Mouse (Mus musculus) naive thymus-derived CD4-positive, alpha-beta T cell, adult 5 months (primary cell): ENCODE measurements around the gene Ppfibp1. TPM values are rescaled to one million over a fixed set of nuclear protein-coding genes. Genes with fewer than 3 reads are reported as not detected.

ENCODE experiments used
- polyA plus RNA-seq: library from polyadenylated mRNA; unstranded; fragments of 100-300 nt; shearing (Covaris generic); gene quantifications from one replicate; pipeline ENCODE4 v1.2.1, GENCODE M21; 2017

Gene Ppfibp1
- 3.9 TPM for polyA plus RNA-seq

GRCm38 (mm10) chr6:146887958-146888659 is at the start of gene Ppfibp1:
Gene Ppfibp1, plus strand, starts transcription at chr6:146888487.

DNA sequence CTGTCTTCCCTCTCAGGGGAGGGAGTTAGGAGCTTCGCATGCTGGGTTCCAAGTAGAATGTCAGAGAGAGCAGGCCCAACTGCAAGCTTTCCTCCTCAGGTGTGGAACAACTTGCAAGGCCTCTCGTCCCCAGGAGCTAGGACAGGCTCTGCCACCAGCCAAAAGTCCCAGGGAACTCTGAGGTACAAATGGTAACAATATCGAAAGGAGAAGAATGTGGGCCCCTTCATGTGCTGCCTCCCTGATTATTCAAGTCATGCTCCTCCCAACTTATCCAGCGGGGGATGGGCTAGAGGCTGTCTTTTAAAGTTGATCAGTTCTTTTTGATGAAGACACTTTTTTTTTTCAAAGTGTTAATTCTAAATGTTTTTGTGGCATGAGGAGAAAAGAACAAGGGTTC is 38.2 kb upstream of the Ppfibp1 start, which contains the start of gene Smco2:
Gene Smco2, plus strand, starts transcription at position 55 of the 400 bp plus-strand sequence.

DNA sequence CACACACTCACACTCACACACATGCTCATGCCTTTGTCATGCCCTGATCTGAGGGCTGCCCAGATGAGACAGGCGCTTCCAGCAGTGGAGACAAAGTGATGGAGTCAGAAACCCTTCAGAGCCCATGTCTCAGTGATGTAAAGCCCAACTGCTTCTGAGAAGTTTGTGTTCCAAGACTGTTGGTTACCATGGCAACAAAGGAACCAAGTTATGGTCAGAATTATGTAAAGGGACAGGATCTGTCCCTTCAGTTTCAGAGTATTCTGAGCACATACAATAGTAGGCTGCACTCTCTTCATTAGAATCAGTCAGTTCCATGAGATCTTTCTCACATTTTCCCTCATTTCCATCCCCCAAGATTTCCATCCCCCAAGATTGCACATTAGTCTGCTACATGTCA is 66.0 kb downstream of the Ppfibp1 start, which contains the start of gene 1700034J05Rik:
Gene 1700034J05Rik, minus strand, starts transcription at position 165 of the 400 bp plus-strand sequence.

DNA sequence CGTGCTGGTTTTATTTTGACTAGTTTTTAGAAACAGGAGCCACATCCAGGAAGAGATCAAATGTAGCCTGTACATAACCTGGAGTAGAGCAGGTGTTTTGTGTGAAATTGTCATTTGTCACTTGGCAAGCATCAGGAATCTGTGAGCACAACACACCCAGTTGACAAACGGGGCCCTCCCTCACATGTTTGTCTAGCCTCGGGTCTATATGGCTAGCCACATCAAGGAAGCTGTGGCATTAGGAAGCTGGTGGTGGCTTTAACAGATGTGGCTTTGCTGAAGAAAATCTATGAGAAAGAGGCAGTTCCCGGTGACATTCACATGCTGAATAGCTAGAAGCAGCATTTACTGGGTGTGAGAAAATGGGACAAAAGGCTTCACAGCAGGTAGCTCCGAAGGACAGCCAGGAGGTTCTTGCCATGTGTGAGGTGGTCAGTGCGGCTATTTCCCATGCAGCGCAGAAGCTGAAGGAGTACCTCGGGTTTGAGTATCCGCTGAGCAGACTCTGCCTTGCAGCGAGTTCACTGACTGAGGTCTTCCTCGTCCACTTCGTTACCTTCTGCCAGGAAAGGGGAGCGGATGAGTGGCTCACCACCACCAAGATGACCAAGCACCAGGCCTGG is 144.1 kb downstream of the Ppfibp1 start, which contains the start of gene Rep15:
Gene Rep15, plus strand, starts transcription at position 282 of the 623 bp plus-strand sequence.

GRCm38 (mm10) chr6:147042291-147043290 is 154.3 kb downstream of the Ppfibp1 start, which contains the start of gene Mrps35:
Gene Mrps35, plus strand, starts transcription at chr6:147042764.

Other genes with a start within 250 kb of the Ppfibp1 start
- 78.2 TPM for gene Med21, start 245.9 kb upstream of the Ppfibp1 start, polyA plus RNA-seq
- 12.7 TPM for gene Tm7sf3, start 245.7 kb upstream of the Ppfibp1 start, polyA plus RNA-seq
- gene Stk38l, start 163.5 kb upstream of the Ppfibp1 start, polyA plus RNA-seq = 18.9 TPM
- 0.41 TPM for gene Arntl2, start 92.4 kb upstream of the Ppfibp1 start, polyA plus RNA-seq
- gene Smco2, start 38.4 kb upstream of the Ppfibp1 start, polyA plus RNA-seq = not detected
- gene 1700034J05Rik, start 65.9 kb downstream of the Ppfibp1 start, polyA plus RNA-seq = not detected
- gene Rep15, start 144.1 kb downstream of the Ppfibp1 start, polyA plus RNA-seq = 0.27 TPM
- 54.7 TPM for gene Mrps35, start 154.3 kb downstream of the Ppfibp1 start, polyA plus RNA-seq
- gene Mansc4, start 198.5 kb downstream of the Ppfibp1 start, polyA plus RNA-seq = not detected
- 12.8 TPM for gene Klhl42, start 202.9 kb downstream of the Ppfibp1 start, polyA plus RNA-seq